Mouse (Mus musculus): ENCODE measurements around the gene Inf2. TPM values are rescaled to one million over a fixed set of nuclear protein-coding genes. Genes with fewer than 3 reads are reported as not detected.

Gene Inf2
- polyA plus RNA-seq, 1 experiment from 2014 or later: 5.3 TPM

- ATAC-seq (ENCODE audit: low FRiP score, low TSS enrichment): no peak
- no peaks in the 10 kb centered on the region for H3K36me3 ChIP-seq (ENCODE audit: insufficient read depth, low read length)
- H3K27me3 ChIP-seq (ENCODE audit: insufficient read depth, low read length): no peaks in the 10 kb centered on the region
- no peak overlapping the region for H3K27ac ChIP-seq (ENCODE audit: low read length)
- WGBS: 92% methylated on average over 1 of the region's 1 CpGs
- no peak overlapping the region for H3K4me2 ChIP-seq (replicated peaks; ENCODE audit: low read depth, low read length)
- H3K4me1 ChIP-seq (ENCODE audit: insufficient read depth, low read length): peaks cover 2% of the 10 kb centered on the region; the same call in 1 of the 2 replicates
- H3K9ac ChIP-seq (replicated peaks; ENCODE audit: low read length): no peak overlapping the region
- no peak overlapping the region for H3K4me3 ChIP-seq (ENCODE audit: low read length)
- H3K9me3 ChIP-seq (ENCODE audit: low read length): no peaks in the 10 kb centered on the region
These were observed 39.3 kb upstream of the Inf2 start for GRCm38 (mm10) chr12:112549287-112549686.

DNA sequence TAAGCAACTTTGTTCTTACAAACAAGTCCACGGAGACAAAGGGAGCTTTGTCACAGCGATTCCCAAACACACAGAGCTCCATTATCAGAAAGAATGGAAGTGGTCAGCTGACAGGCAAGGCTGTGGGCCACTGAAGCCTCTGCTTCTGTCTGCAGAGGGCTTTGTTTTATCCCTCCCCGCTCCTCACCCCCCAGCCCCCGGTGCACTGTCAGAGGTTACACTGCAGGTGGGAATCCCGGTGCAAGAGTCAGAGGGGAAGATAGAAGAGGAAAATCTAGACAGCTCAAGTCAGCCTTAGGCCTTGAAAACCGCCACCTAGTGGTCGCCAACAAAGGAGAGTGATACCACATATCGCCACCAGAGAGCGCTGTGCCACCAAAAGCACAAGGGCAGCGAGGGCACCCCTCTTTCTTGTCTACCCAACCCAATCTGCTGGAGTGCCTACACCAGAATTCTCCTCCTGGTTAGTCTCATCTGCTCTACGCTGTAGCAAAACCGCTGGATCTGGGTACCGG is 36.7 kb upstream of the Inf2 start:
- Histone ChIP-seq H3K9ac (replicated peaks; ENCODE audit: low read length) (no peak overlapping the region), H3K4me3 (ENCODE audit: low read length) (no peak overlapping the region), H3K36me3 (ENCODE audit: insufficient read depth, low read length) (no peaks in the 10 kb centered on the region), H3K4me1 (ENCODE audit: insufficient read depth, low read length) (peaks cover 15% of the 10 kb centered on the region), H3K27ac (ENCODE audit: low read length) (no peak overlapping the region), H3K4me2 (replicated peaks; ENCODE audit: low read depth, low read length) (no peak overlapping the region), H3K9me3 (ENCODE audit: low read length) (no peaks in the 10 kb centered on the region), H3K27me3 (ENCODE audit: insufficient read depth, low read length) (no peaks in the 10 kb centered on the region)
- ATAC-seq (ENCODE audit: low FRiP score, low TSS enrichment): no peak
- WGBS: 13% methylated on average over 13 of the region's 13 CpGs

DNA sequence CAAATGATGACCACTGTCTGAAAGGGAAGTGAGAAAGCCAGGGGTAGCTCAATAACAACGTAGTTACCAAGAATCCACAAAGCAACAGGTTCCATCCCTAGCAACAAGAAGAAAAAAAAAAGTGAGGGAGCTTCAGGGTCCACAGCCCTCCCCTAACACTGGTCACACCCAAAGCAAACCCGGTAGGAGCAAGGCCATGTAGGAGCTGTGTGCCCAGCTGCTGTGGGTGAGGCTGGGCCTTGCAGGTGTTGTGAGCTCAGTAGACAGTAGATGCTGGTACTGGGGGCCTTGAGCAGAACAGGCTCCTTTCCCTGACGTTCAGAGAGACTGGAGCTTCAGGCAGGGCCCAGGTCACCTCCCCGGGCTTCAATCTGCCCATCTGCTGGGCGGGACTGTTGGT is 36.1 kb upstream of the Inf2 start:
- no peaks in the 10 kb centered on the region for H3K27me3 ChIP-seq (ENCODE audit: insufficient read depth, low read length)
- WGBS: 58% methylated on average over 5 of the region's 5 CpGs
- no peak for ATAC-seq (ENCODE audit: low FRiP score, low TSS enrichment)

DNA sequence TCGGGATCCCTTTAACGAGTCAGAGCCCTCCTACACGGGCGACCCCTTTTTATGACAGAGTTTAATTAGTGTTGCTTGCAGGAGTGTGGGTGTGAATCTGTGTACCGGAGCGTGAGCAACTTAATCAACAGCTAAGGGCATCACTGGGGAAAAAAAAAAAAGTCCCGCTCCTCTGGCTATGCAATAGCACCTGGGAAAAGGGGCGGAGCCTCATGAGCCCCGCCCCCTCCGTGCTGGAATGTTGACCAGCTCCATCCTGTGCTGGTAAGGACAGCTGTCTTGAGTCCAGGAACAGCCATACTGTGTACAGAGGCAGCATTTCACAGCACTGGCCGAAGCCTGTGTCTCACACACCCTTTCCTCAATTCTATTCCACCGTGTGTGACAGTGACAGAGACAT is 33.7 kb upstream of the Inf2 start:
- no peaks in the 10 kb centered on the region for H3K9me3 ChIP-seq (ENCODE audit: low read length)
- H3K4me3 ChIP-seq (ENCODE audit: low read length): no peak overlapping the region
- peaks cover 15% of the 10 kb centered on the region for H3K4me1 ChIP-seq (ENCODE audit: insufficient read depth, low read length)
- H3K27ac ChIP-seq (ENCODE audit: low read length): no peak overlapping the region
- H3K4me2 ChIP-seq (replicated peaks; ENCODE audit: low read depth, low read length): no peak overlapping the region
- no peaks in the 10 kb centered on the region for H3K36me3 ChIP-seq (ENCODE audit: insufficient read depth, low read length)
- H3K9ac ChIP-seq (replicated peaks; ENCODE audit: low read length): no peak overlapping the region
- 9% methylated on average over 12 of the region's 12 CpGs for WGBS
- peak; percentile 69 for ATAC-seq (ENCODE audit: low FRiP score, low TSS enrichment)
- H3K27me3 ChIP-seq (ENCODE audit: insufficient read depth, low read length): no peaks in the 10 kb centered on the region

More for the DNA sequence above, 36.1 kb upstream of the Inf2 start:
- Histone ChIP-seq H3K9ac (replicated peaks; ENCODE audit: low read length) (no peak overlapping the region), H3K4me3 (ENCODE audit: low read length) (no peak overlapping the region), H3K9me3 (ENCODE audit: low read length) (no peaks in the 10 kb centered on the region), H3K36me3 (ENCODE audit: insufficient read depth, low read length) (no peaks in the 10 kb centered on the region), H3K4me2 (replicated peaks; ENCODE audit: low read depth, low read length) (no peak overlapping the region), H3K27ac (ENCODE audit: low read length) (no peak overlapping the region), H3K4me1 (ENCODE audit: insufficient read depth, low read length) (peaks cover 15% of the 10 kb centered on the region)

DNA sequence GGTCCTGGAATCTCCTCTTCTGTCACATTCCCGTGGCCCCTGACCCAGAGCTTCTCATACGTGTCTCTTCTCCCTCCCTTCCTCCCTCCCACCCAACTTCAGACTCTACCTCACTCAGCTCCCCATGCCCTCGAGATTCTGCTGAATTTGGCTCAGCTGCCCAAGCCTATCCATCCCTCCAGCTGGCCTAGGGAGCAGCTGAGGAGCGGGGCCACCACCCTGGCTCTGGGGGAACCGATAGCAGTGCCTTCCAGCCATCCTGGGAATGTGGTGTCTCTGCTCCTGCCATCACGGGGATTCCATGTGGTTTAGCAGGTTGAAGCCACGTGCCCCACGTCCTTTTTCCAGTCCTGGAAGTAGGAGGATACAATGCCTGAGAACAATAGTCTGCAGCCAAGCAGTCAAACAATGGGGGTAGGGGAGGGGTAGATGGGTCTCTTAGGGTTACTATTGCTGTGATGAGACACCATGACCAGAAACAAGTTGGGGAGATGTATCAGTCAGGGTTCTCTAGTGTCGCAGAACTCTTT is 32.0 kb upstream of the Inf2 start:
- Histone ChIP-seq H3K9me3 (ENCODE audit: low read length) (no peaks in the 10 kb centered on the region), H3K36me3 (ENCODE audit: insufficient read depth, low read length) (no peaks in the 10 kb centered on the region), H3K4me3 (ENCODE audit: low read length) (no peak overlapping the region), H3K4me2 (replicated peaks; ENCODE audit: low read depth, low read length) (no peak overlapping the region), H3K27ac (ENCODE audit: low read length) (no peak overlapping the region), H3K27me3 (ENCODE audit: insufficient read depth, low read length) (no peaks in the 10 kb centered on the region), H3K9ac (replicated peaks; ENCODE audit: low read length) (no peak overlapping the region), H3K4me1 (ENCODE audit: insufficient read depth, low read length) (peaks cover 15% of the 10 kb centered on the region)
- WGBS: 72% methylated on average over 9 of the region's 9 CpGs
- ATAC-seq (ENCODE audit: low FRiP score, low TSS enrichment): no peak

GRCm38 (mm10) chr12:112557219-112557618 is 31.4 kb upstream of the Inf2 start:
- Histone ChIP-seq H3K27me3 (ENCODE audit: insufficient read depth, low read length) (no peaks in the 10 kb centered on the region), H3K27ac (ENCODE audit: low read length) (no peak overlapping the region), H3K4me3 (ENCODE audit: low read length) (no peak overlapping the region), H3K9ac (replicated peaks; ENCODE audit: low read length) (no peak overlapping the region), H3K4me1 (ENCODE audit: insufficient read depth, low read length) (peaks cover 15% of the 10 kb centered on the region), H3K9me3 (ENCODE audit: low read length) (no peaks in the 10 kb centered on the region), H3K36me3 (ENCODE audit: insufficient read depth, low read length) (no peaks in the 10 kb centered on the region), H3K4me2 (replicated peaks; ENCODE audit: low read depth, low read length) (no peak overlapping the region)
- WGBS: 85% methylated on average over 5 of the region's 5 CpGs
- no peak for ATAC-seq (ENCODE audit: low FRiP score, low TSS enrichment)

- no peaks in the 10 kb centered on the region for H3K36me3 ChIP-seq (ENCODE audit: insufficient read depth, low read length)
- no peaks in the 10 kb centered on the region for H3K9me3 ChIP-seq (ENCODE audit: low read length)
- H3K4me2 ChIP-seq (replicated peaks; ENCODE audit: low read depth, low read length): no peak overlapping the region
- H3K27me3 ChIP-seq (ENCODE audit: insufficient read depth, low read length): no peaks in the 10 kb centered on the region
- no peak overlapping the region for H3K4me3 ChIP-seq (ENCODE audit: low read length)
- H3K4me1 ChIP-seq (ENCODE audit: insufficient read depth, low read length): peaks cover 15% of the 10 kb centered on the region
- ATAC-seq (ENCODE audit: low FRiP score, low TSS enrichment): no peak
- H3K9ac ChIP-seq (replicated peaks; ENCODE audit: low read length): no peak overlapping the region
- 44% methylated on average over 3 of the region's 3 CpGs for WGBS
- H3K27ac ChIP-seq (ENCODE audit: low read length): no peak overlapping the region
These were observed 29.4 kb upstream of the Inf2 start for GRCm38 (mm10) chr12:112559231-112559630.

- H3K4me3 ChIP-seq (ENCODE audit: low read length): no peak overlapping the region
- no peak overlapping the region for H3K4me2 ChIP-seq (replicated peaks; ENCODE audit: low read depth, low read length)
- 77% methylated on average over 6 of the region's 6 CpGs for WGBS
- no peak for ATAC-seq (ENCODE audit: low FRiP score, low TSS enrichment)
- peaks cover 12% of the 10 kb centered on the region for H3K4me1 ChIP-seq (ENCODE audit: insufficient read depth, low read length)
- no peaks in the 10 kb centered on the region for H3K27me3 ChIP-seq (ENCODE audit: insufficient read depth, low read length)
- no peak overlapping the region for H3K27ac ChIP-seq (ENCODE audit: low read length)
- no peak overlapping the region for H3K9ac ChIP-seq (replicated peaks; ENCODE audit: low read length)
- no peaks in the 10 kb centered on the region for H3K36me3 ChIP-seq (ENCODE audit: insufficient read depth, low read length)
- no peaks in the 10 kb centered on the region for H3K9me3 ChIP-seq (ENCODE audit: low read length)
These were observed 28.9 kb upstream of the Inf2 start for GRCm38 (mm10) chr12:112559671-112560070.

DNA sequence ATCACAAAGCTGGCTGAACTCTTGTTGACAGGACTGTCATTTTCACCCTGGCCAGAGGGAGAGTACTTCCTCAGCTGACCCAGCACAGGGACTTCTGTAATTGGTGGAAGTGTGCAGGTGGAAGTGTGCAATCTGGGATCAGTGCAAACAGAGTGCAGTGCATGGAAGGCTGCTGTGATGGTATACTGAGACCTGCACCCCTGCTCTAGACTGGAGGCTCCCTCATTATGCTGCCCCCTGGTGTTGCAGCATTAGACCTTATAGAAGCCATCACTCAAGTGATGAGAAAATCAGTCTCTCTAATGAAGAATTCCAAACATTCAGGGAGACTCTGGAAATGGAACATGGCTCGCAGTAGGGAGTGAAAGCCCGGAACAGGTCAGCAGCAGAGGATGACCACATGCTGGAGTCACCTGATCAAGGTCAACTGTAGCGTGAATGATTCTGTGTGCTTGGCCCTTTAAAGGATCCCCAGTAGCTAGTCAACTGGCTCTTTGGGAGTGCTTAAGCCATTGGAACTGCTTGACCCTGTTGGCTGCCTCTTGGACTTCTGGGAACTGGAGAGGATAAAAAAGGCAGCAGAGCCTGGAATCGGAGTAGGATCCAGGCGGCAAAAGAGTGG is 28.3 kb upstream of the Inf2 start:
- Histone ChIP-seq H3K27ac (ENCODE audit: low read length) (no peak overlapping the region), H3K4me3 (ENCODE audit: low read length) (no peak overlapping the region), H3K9ac (replicated peaks; ENCODE audit: low read length) (no peak overlapping the region), H3K27me3 (ENCODE audit: insufficient read depth, low read length) (no peaks in the 10 kb centered on the region), H3K4me2 (replicated peaks; ENCODE audit: low read depth, low read length) (no peak overlapping the region), H3K4me1 (ENCODE audit: insufficient read depth, low read length) (peaks cover 6% of the 10 kb centered on the region), H3K36me3 (ENCODE audit: insufficient read depth, low read length) (no peaks in the 10 kb centered on the region), H3K9me3 (ENCODE audit: low read length) (no peaks in the 10 kb centered on the region)
- 50% methylated on average over 5 of the region's 5 CpGs for WGBS
- ATAC-seq (ENCODE audit: low FRiP score, low TSS enrichment): peak; percentile 65

DNA sequence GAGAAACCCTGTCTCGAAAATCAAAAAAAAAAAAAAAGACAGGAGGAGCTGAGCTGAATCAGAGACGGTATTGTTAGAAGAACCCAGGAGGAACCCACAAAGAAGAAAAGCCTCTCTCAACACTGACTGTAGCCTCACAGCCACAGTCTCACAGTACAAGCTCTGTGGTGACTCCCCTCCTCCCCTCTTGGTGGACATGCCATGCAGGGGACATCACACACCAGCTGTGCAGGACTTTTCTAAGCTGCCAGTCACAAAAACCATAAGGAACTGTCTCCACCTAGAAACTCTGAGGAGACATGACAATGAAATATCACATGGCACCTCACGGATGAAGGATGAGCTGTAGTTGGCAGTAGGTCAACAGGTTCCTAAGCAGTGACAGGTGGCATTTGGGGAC is 27.4 kb upstream of the Inf2 start:
- Histone ChIP-seq H3K4me3 (ENCODE audit: low read length) (no peak overlapping the region), H3K27ac (ENCODE audit: low read length) (no peak overlapping the region)
- ATAC-seq (ENCODE audit: low FRiP score, low TSS enrichment): no peak

More for the DNA sequence above, 27.4 kb upstream of the Inf2 start:
- Histone ChIP-seq H3K4me2 (replicated peaks; ENCODE audit: low read depth, low read length) (no peak overlapping the region), H3K27me3 (ENCODE audit: insufficient read depth, low read length) (no peaks in the 10 kb centered on the region), H3K36me3 (ENCODE audit: insufficient read depth, low read length) (no peaks in the 10 kb centered on the region), H3K9ac (replicated peaks; ENCODE audit: low read length) (no peak overlapping the region), H3K9me3 (ENCODE audit: low read length) (no peaks in the 10 kb centered on the region), H3K4me1 (ENCODE audit: insufficient read depth, low read length) (peaks cover 4% of the 10 kb centered on the region; the same call in 1 of the 2 replicates)
- WGBS: 70% methylated on average over 3 of the region's 3 CpGs
